15 mouse cellular contexts compared by ENCODE assay signal in genomic region chr11:24643439-24644109, GRCm38 (mm10).
DNase-seq lines count a peak whose midpoint lies in the region; ATAC-seq and TF ChIP-seq lines count a peak whose summit lies in the region.
"Had no signal": no experiment of that assay in that cellular context is flagged by ENCODE, and none has a peak within 500 bp of the region (broad histone marks: within the 10 kb centered on the region; RNA-seq: fewer than 3 reads in every experiment).

No protein-coding gene starts in this region.

- TF ChIP-seq POLR2A in kidney, adult 2 months (IDR thresholded peaks at IDR 0.05; ENCODE audit: low read depth, low read length) = no peak
- no peak for TF ChIP-seq POLR2A in limb, embryonic 14.5 days (IDR thresholded peaks at IDR 0.05; ENCODE audit: borderline replicate concordance, extremely low read depth, insufficient read depth, insufficient read length)

- no peak overlapping the region for H3K9ac ChIP-seq in embryonic facial prominence, embryonic 13.5 days
- H3K9ac ChIP-seq in limb, embryonic 14.5 days (ENCODE audit: low read depth, low read length, severe bottlenecking) = no peak overlapping the region
- H3K9ac ChIP-seq: neural tube, embryonic 13.5 days; stomach, embryonic 15.5 days had no signal

- H3K4me1 ChIP-seq in kidney, adult 2 months (ENCODE audit: control insufficient read depth, insufficient read depth, low read length) = no peaks in the 10 kb centered on the region
- peaks cover 15% of the 10 kb centered on the region for H3K4me1 ChIP-seq in embryonic facial prominence, embryonic 13.5 days
- H3K4me1 ChIP-seq in limb, embryonic 14.5 days (ENCODE audit: control insufficient read depth, insufficient read depth, low read length) = peaks cover 11% of the 10 kb centered on the region; the same call in 1 of the 2 replicates
- H3K4me1 ChIP-seq: neural tube, embryonic 13.5 days; stomach, embryonic 15.5 days had no signal

- no peaks in the 10 kb centered on the region for H3K27me3 ChIP-seq in kidney, adult 2 months (replicated peaks; ENCODE audit: control insufficient read depth, insufficient read depth, low read length)
- H3K27me3 ChIP-seq in embryonic facial prominence, embryonic 13.5 days = no peaks in the 10 kb centered on the region
- H3K27me3 ChIP-seq in limb, embryonic 14.5 days (ENCODE audit: control insufficient read depth, insufficient read depth, low read length) = no peaks in the 10 kb centered on the region
- H3K27me3 ChIP-seq: neural tube, embryonic 13.5 days; stomach, embryonic 15.5 days had no signal

- no peak overlapping the region for H3K4me3 ChIP-seq in kidney, adult 2 months (ENCODE audit: insufficient read depth, low read depth, low read length)
- peak overlapping the region; percentile 10; the same call in 1 of the 2 replicates for H3K4me3 ChIP-seq in embryonic facial prominence, embryonic 13.5 days
- no peak overlapping the region for H3K4me3 ChIP-seq in limb, embryonic 14.5 days (replicated peaks; ENCODE audit: low read length)
- H3K4me3 ChIP-seq: neural tube, embryonic 13.5 days; stomach, embryonic 15.5 days had no signal

- H3K36me3 ChIP-seq in kidney, adult 2 months (ENCODE audit: control insufficient read depth, insufficient read depth, low read length) = no peaks in the 10 kb centered on the region
- H3K36me3 ChIP-seq in embryonic facial prominence, embryonic 13.5 days = no peaks in the 10 kb centered on the region
- no peaks in the 10 kb centered on the region for H3K36me3 ChIP-seq in limb, embryonic 14.5 days (ENCODE audit: control insufficient read depth, insufficient read depth, low read length)
- H3K36me3 ChIP-seq: neural tube, embryonic 13.5 days; stomach, embryonic 15.5 days had no signal

- 20% methylated on average over 11 of the region's 11 CpGs for WGBS in kidney, adult 2 months
- WGBS in embryonic facial prominence, embryonic 13.5 days = 7% methylated on average over 11 of the region's 11 CpGs
- WGBS in limb, embryonic 14.5 days = 8% methylated on average over 11 of the region's 11 CpGs

- DNase-seq in embryo, embryonic 10.5 days (ENCODE audit: low spot score) = peak; percentile 35
- no peak for DNase-seq in embryo, embryonic 11 days
- peak; percentile 12 for DNase-seq in kidney, adult 2 months
- no peak for DNase-seq in kidney, postnatal 10 days
- peak; percentile 32 for DNase-seq in limb, embryonic 14.5 days (ENCODE audit: low spot score)
- no peak for DNase-seq in adrenal gland, postnatal 14 days
- DNase-seq: adrenal gland, postnatal 25 days; heart, postnatal 10 days; lung, postnatal 14 days; retina, postnatal 1 day had no signal

- no peak for TF ChIP-seq CTCF in kidney, adult 2 months (conservative IDR thresholded peaks at IDR 0.05; ENCODE audit: insufficient read depth, insufficient read length, low read depth, low read length)

- H3K4me2 ChIP-seq in embryonic facial prominence, embryonic 13.5 days = peak overlapping the region; percentile 45
- peak overlapping the region; percentile 18; the same call in 1 of the 2 replicates for H3K4me2 ChIP-seq in limb, embryonic 14.5 days (replicated peaks; ENCODE audit: low read depth, low read length, severe bottlenecking)
- H3K4me2 ChIP-seq: neural tube, embryonic 13.5 days; stomach, embryonic 15.5 days had no signal

- peak; percentile 72 for ATAC-seq in embryonic facial prominence, embryonic 13.5 days (ENCODE audit: insufficient number of reproducible peaks, insufficient read depth, low FRiP score, low TSS enrichment, low read depth)
- no peak for ATAC-seq in limb, embryonic 14.5 days (ENCODE audit: low FRiP score, low read depth)
- no peak for ATAC-seq in cerebellum, adult (ENCODE audit: insufficient number of reproducible peaks, low FRiP score, low TSS enrichment)
- ATAC-seq: hindbrain, embryonic 16.5 days had no signal

- no peak overlapping the region for H3K27ac ChIP-seq in kidney, adult 2 months (ENCODE audit: insufficient read depth, low read depth, low read length)
- peak overlapping the region; percentile 57 for H3K27ac ChIP-seq in embryonic facial prominence, embryonic 13.5 days
- H3K27ac ChIP-seq in limb, embryonic 14.5 days (replicated peaks; ENCODE audit: low read depth, low read length) = no peak overlapping the region
- H3K27ac ChIP-seq: neural tube, embryonic 13.5 days; stomach, embryonic 15.5 days had no signal

- no peaks in the 10 kb centered on the region for H3K9me3 ChIP-seq in embryonic facial prominence, embryonic 13.5 days
- no peaks in the 10 kb centered on the region for H3K9me3 ChIP-seq in limb, embryonic 14.5 days (ENCODE audit: control insufficient read depth, low read length)
- H3K9me3 ChIP-seq: neural tube, embryonic 13.5 days; stomach, embryonic 15.5 days had no signal

Comparison
In these comparisons a context has a peak if more than half of its experiments do, and no peak if none do; other contexts are left out.
1. DNase-seq: peak in embryo, embryonic 10.5 days (single experiment), kidney, adult 2 months (single experiment) and limb, embryonic 14.5 days (single experiment); none in embryo, embryonic 11 days (single experiment), kidney, postnatal 10 days (single experiment) and adrenal gland, postnatal 14 days (single experiment).